Mouse (Mus musculus) lung, postnatal 0 days (tissue): ENCODE data around the gene Arhgef11.

Source experiments
- CTCF ChIP-seq: IDR thresholded peaks from 2 replicates; pipeline ENCODE4 v1.5.1; 2016; ENCODE audit warnings: antibody characterized with exemption, mild to moderate bottlenecking
- EP300 ChIP-seq: IDR thresholded peaks from 2 replicates; pipeline ENCODE4 v1.6.1; 2016; ENCODE audit warnings: antibody characterized with exemption, mild to moderate bottlenecking, control low read depth

GRCm38 (mm10) chr3:87768844-87769243 lies 151.5 kb downstream of the Arhgef11 start:
- TF ChIP-seq CTCF (peak; percentile 93), EP300 (no peak)
